Mouse (Mus musculus) Patski (cell line): ENCODE measurements around the gene Dnaja4. TPM values are rescaled to one million over a fixed set of nuclear protein-coding genes. Genes with fewer than 3 reads are reported as not detected.

Source experiments
- ATAC-seq: fragments of 100-300 bp; one replicate; pipeline ENCODE4 v1.8.0; 2021
- CTCF ChIA-PET: fragments of 350-600 bp; sonication (Branson Sonifier 250); formaldehyde crosslinking; loops from one replicate; lab custom pipeline; 2022; ENCODE audit warnings: inconsistent platforms; lab: Charles Lee
- POLR2A ChIA-PET: fragments of 350-600 bp; sonication (Branson Sonifier 250); formaldehyde crosslinking; loops from one replicate; lab custom pipeline; 2022; ENCODE audit warnings: antibody characterized with exemption, inconsistent platforms; lab: Charles Lee
- DNase-seq: peaks from one replicate; pipeline ENCODE4 v3.0.0-alpha.2; 2011; ENCODE audit warnings: low read depth, low spot score
- H3K27me3 ChIP-seq: fragments of 371-371 bp; one replicate; pipeline ENCODE4 v1.5.1; 2021
- CTCF ChIP-seq: fragments of 100-300 bp; IDR thresholded peaks from one replicate; pipeline ENCODE4 v1.5.1; 2021
- in situ Hi-C: fragments of 300-500 bp; cut with MboI; formaldehyde crosslinking; loops from 3 replicates; pipeline ENCODE4 v1.11.1; 2018; ENCODE audit warnings: low pct_unique_long_range_greater_than_20kb, mixed read lengths
- polyA plus RNA-seq: library from polyadenylated mRNA; unstranded; gene quantifications from one replicate; pipeline ENCODE4 v1.2.3, GENCODE M21; 2021

Gene Dnaja4
- 19.6 TPM for polyA plus RNA-seq

DNA sequence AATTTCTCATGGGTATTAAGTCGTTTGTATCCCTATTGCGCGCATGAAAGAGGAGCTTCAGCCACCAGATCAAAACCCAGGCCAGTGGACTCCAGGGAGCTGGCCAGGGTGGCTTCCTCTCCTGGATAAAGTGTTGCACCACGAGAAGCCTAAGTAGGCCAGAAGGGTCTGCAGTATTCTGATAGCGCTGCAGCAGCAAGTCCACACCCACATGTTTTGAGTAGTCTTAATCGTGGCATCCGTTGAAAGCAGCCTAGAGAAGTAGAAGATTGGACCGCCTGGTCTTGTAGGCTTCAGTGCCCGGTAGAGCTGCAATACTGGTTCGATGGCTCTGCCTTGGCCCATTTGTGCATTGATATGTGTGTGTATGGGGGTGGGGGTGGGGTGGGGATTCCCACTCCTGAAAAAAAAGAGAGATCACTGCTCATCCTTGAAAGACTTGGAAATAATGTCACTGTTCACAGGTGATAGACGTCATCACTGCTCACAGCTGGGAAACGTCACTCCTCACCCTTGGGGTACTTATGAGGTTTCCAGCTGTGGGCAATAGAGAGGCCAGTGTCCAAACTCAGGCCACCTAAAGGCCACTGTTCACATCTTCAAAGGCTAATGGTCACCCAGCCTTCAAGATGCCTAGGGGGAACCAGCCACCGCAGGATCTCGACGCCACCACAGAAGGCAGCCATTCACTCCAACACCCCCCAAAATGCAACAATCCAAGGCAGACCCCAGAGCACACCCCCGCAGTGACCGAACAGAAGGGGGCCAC lies at the start of gene Dnaja4:
Gene Dnaja4, plus strand, starts transcription at position 556 of the 769 bp plus-strand sequence.
- DNase-seq (no peak), ATAC-seq (no peak)
- TF ChIP-seq CTCF = no peak
- in situ Hi-C loops = no loop called here
- H3K27me3 ChIP-seq = peaks cover 2% of the 10 kb centered on the region
- POLR2A ChIA-PET = interaction anchor here (0.5 to 1.7 kb wide), 3 partner anchors 26 to 298 kb away, joined by 3 to 4 read pairs (median 3); no protein-coding TSS in a partner anchor
- CTCF ChIA-PET = interaction anchor here (1.5 kb wide), 1 partner anchor 13 kb away, joined by 4 read pairs; no protein-coding TSS in a partner anchor

DNA sequence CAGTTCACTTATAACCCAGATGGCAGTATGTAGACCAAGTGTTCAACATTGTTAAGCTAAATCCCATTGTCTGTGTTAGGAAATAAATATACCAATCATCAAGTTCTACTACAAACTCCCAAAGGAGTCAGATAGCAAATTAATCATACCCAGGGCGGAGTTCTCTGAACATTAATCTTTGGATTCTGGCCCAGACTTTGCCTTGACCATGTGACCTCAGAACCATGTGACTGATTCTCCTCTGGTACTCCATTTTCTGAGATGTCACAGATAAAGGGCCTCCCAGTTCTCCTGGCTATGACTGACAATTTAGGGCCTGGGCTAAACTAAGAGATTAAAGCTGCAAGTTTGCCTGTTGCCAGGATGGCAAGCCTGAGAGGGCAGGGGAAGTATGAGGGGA lies 49.3 kb upstream of the Dnaja4 start:
- DNase-seq = no peak
- no peaks in the 10 kb centered on the region for H3K27me3 ChIP-seq
- ChIA-PET POLR2A (no interaction called here), CTCF (interaction anchor here (1.0 kb wide), 1 partner anchor 16 kb away, joined by 3 read pairs; no protein-coding TSS in a partner anchor)
- TF ChIP-seq CTCF = no peak
- ATAC-seq = no peak
- in situ Hi-C loops = no loop called here

DNA sequence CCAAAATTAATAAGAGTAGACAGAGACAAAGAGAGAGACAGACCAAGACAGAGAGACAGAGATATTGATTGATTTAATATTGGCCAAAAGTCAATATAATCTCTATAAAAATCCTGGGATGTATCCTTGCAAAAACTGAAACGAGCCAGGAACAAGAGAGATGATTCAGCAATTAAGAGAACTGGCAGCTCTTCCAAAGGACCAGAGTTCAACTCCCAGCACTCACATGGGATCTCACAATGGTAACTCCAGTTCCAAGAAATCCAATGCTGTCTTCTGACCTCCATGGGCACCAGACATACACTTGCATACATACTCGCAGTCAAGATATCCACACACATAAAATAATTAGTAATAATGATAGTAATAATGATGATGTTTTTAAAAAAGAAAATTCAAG lies 45.9 kb upstream of the Dnaja4 start:
- ATAC-seq (no peak), DNase-seq (no peak)
- POLR2A ChIA-PET = no interaction called here
- TF ChIP-seq CTCF = no peak
- CTCF ChIA-PET = interaction anchor here (1.0 kb wide), 1 partner anchor 16 kb away, joined by 3 read pairs; no protein-coding TSS in a partner anchor
- in situ Hi-C loops = no loop called here
- H3K27me3 ChIP-seq = no peaks in the 10 kb centered on the region

DNA sequence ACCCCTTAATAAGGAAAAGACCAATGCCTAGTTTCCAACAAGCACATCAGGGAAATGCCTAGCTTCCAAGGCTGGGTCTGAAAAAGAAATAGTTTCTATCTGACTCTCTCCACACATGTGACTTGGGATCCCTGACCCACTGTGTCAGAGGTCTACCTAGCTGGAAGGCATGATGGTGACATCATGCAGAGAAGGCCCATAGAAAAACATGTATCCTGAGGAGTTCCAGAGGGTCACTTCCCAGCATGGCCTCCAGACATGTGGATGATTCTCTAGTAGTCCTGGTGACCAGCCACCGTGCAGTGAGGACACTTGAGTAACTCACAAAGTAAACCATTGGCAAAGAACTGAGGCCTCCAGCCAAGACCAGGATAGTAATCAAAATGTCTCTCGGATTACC lies 42.8 kb upstream of the Dnaja4 start:
- H3K27me3 ChIP-seq = no peaks in the 10 kb centered on the region
- CTCF ChIA-PET = no interaction called here
- no peak for TF ChIP-seq CTCF
- in situ Hi-C loops = no loop called here
- POLR2A ChIA-PET = no interaction called here
- DNase-seq (no peak), ATAC-seq (no peak)

DNA sequence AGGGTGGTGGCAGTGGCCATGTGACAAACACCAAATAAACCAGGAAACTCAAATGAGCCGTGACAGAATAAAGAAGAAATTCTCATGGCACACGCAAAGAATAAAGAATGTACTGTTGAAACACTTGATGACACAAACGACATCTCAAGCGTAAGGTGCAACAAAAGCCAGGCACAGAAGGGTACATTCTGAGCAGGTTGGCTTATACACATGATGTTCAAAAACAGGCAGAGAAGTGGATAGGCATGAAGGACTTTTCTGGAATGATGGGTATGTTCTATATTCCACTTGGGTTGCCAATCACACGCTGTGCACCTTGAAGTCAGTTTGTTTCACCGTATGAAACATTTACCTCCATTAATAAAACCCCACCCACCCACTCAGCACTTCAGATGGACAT lies 42.3 kb upstream of the Dnaja4 start:
- TF ChIP-seq CTCF = no peak
- in situ Hi-C loops = no loop called here
- ChIA-PET CTCF (no interaction called here), POLR2A (no interaction called here)
- ATAC-seq = no peak
- no peaks in the 10 kb centered on the region for H3K27me3 ChIP-seq
- no peak for DNase-seq

DNA sequence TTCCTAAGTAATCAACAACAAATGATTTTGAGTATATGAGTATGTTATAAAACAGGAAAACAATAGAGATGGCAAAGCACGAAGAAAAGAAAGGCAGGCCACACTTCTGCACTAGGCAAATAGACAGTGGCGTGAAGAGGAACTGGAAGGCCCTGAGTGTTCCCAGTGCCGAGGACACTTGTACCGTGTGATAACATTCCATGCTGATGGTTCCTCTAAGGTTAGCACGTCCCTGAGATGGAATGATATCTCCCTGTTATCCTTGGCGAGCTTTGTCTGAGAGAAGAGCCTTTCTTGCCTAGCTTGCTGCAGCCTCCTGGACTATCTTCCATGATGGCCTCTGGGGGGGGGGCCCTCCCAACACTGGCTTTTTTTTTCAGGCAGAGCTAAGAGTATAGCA lies 39.9 kb upstream of the Dnaja4 start:
- CTCF ChIA-PET = no interaction called here
- no peaks in the 10 kb centered on the region for H3K27me3 ChIP-seq
- POLR2A ChIA-PET = interaction anchor here (0.6 kb wide), 1 partner anchor 39 kb away, joined by 3 read pairs; no protein-coding TSS in a partner anchor
- no peak for TF ChIP-seq CTCF
- ATAC-seq (no peak), DNase-seq (no peak)
- in situ Hi-C loops = no loop called here

DNA sequence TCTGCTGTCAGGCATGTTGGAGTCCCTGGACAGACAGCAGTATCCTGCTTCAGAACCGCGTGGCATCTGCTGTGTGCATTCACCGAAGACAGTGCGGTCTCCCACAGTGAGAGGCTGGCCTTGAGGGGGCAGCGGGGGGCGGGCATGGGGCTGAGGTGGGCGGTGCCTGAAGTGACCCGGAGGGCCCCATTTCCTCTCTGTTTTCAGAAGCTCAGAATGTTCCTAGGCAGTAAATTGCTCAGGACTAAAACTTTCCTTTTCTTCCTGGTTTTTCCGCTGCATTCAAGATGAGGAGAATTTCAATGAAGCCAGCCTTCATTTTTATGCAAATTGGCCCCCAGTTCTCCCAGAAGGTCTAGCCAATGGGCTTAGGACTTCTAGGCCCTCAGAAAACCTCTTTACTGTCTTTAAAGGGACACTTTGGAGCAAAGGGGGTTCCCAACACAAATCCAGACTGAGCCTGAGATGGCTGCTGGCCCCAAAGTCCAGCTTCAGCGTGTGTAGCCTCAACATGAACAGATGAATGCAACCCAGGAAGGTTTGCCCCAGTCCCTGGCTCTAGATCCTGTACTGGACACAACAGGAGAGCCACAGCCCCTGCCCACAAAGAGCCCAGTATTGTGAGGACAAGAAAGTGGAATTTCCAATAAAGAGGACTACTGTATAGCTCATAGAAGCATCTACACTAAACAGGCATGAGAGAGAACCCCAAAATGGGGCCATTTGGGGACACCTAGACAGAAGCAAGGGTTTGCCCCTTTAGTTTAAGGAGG lies 36.9 kb upstream of the Dnaja4 start, which contains the start of gene Acsbg1:
Gene Acsbg1, minus strand, starts transcription at position 266 of the 773 bp plus-strand sequence.
- DNase-seq (no peak), ATAC-seq (no peak)
- no peak for TF ChIP-seq CTCF
- in situ Hi-C loops = no loop called here
- ChIA-PET POLR2A (no interaction called here), CTCF (interaction anchor here (1.4 kb wide), 1 partner anchor 15 kb away, joined by 3 read pairs; no protein-coding TSS in a partner anchor)
- H3K27me3 ChIP-seq = peaks cover 8% of the 10 kb centered on the region

DNA sequence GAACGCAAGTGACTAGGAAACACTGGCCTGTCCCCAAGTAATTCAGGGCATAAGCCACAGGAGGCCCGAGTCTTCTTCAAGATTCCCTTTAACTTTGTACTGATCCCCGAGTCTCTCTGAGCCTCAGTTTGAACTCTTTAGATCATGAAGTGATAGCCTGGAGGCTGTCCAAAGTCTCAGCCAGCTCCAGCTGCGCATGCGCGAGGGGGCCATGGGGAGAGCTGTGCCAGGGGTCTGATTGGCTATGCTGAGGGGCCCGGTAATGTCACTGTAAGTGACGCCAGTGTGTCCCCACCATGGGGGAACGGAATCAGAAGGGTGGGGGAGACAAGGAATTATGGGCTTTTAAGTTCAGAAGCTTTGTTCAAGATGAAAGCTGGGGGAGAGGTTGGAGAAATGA lies 34.3 kb upstream of the Dnaja4 start:
- no peak for TF ChIP-seq CTCF
- DNase-seq (no peak), ATAC-seq (no peak)
- in situ Hi-C loops = no loop called here
- POLR2A ChIA-PET = interaction anchor here (0.8 kb wide), 1 partner anchor 35 kb away, joined by 3 read pairs; no protein-coding TSS in a partner anchor
- CTCF ChIA-PET = interaction anchor here (1.4 kb wide), 1 partner anchor 23 kb away, joined by 4 read pairs; no protein-coding TSS in a partner anchor
- peaks cover 8% of the 10 kb centered on the region for H3K27me3 ChIP-seq

DNA sequence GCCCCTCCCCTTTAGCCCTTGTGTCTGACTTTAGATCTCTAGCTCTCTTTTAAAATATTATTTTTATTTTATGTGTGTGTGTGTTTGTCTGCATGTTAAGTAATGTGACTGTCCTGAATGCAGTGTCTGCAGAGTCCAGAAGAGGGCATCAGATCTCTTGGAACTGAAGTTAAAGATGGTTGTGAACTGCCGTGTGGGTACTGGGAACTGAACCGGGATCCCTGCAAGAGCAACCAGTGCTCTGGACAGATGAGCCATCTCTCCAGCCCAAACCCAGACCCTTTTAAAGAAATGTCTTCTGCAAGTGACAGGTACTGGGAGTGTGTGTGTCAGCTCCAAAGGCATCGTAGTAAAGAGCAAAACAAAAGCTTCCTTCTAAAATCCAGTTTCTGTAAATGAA lies 32.6 kb upstream of the Dnaja4 start:
- in situ Hi-C loops = no loop called here
- TF ChIP-seq CTCF = no peak
- DNase-seq (no peak), ATAC-seq (no peak)
- CTCF ChIA-PET = interaction anchor here (0.7 kb wide), 1 partner anchor 11 kb away, joined by 5 read pairs; no protein-coding TSS in a partner anchor
- POLR2A ChIA-PET = interaction anchor here (0.6 kb wide), 1 partner anchor 177 kb away, joined by 3 read pairs; no protein-coding TSS in a partner anchor
- peaks cover 8% of the 10 kb centered on the region for H3K27me3 ChIP-seq

DNA sequence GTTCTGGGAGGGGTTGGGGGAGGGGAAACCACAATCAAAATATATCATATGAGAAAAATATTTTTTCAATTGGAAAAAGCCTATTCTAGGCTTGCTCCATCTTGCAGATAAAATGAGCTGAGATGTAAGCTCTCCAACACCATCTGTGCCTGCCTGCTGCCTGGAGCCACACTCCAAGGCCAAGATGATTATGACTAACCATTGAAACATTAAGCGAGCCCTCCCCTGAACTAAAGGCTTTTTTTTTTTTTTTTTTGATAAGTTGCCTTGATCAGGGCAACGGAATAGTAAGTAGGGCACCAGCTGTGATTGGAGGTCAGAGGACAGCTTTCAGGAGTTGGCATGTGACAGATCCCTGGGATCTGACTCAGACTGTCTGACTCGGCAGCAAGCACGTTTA lies 30.2 kb upstream of the Dnaja4 start:
- H3K27me3 ChIP-seq = peaks cover 8% of the 10 kb centered on the region
- CTCF ChIA-PET = interaction anchor here (1.1 to 1.5 kb wide), 2 partner anchors 9 to 16 kb away, joined by 3 read pairs; no protein-coding TSS in a partner anchor
- no peak for TF ChIP-seq CTCF
- DNase-seq = no peak
- ATAC-seq = no peak
- POLR2A ChIA-PET = no interaction called here
- in situ Hi-C loops = no loop called here
